Mouse (Mus musculus) lung, adult 2 months (tissue): ENCODE data around the gene Pam. TPM values are rescaled to one million over a fixed set of nuclear protein-coding genes. Genes with fewer than 3 reads are reported as not detected.

Experiments
- DNase-seq: peaks from one replicate; pipeline ENCODE4 v3.0.0; 2022
- H3K4me1 ChIP-seq: fragments of 200-500 bp; 2 replicates; pipeline ENCODE4 v1.6.1; 2011; ENCODE audit warnings: low read length; ENCODE audit not compliant: control insufficient read depth, insufficient read depth
- H3K4me3 ChIP-seq: fragments of 200-500 bp; replicated peaks from 2 replicates; pipeline ENCODE3; 2011; ENCODE audit warnings: low read depth, mild to moderate bottlenecking, control low read depth, low read length; ENCODE audit errors: extremely low read depth
- CTCF ChIP-seq: fragments of 200-500 bp; IDR thresholded peaks from 2 replicates; pipeline ENCODE4 v1.5.1; 2011; ENCODE audit warnings: mild to moderate bottlenecking, low read length, control low read depth; ENCODE audit not compliant: insufficient read depth
- POLR2A ChIP-seq: fragments of 200-500 bp; IDR thresholded peaks from 2 replicates; pipeline ENCODE4 v1.6.1; 2011; ENCODE audit warnings: low read depth, mild to moderate bottlenecking, control low read depth, low read length, borderline replicate concordance; ENCODE audit errors: extremely low read depth
- WGBS: fragments of 180-500 bp; shearing (Covaris S2); methylation state at CpG from one replicate; pipeline ENCODE4 v1.1.7; 2018; 5-methylcytosine and 5-hydroxymethylcytosine counted together
- polyA plus RNA-seq: library from polyadenylated mRNA; depleted of rRNA; stranded (reverse); fragments of >200 nt; gene quantifications from 2 replicates; pipeline ENCODE4 v1.2.3, GENCODE M21; 2012

The Pam gene
- polyA plus RNA-seq, 1 experiment = 231 TPM

GRCm38 (mm10) chr1:98083508-98083907 is 11.9 kb downstream of the Pam start:
- no peak overlapping the region for H3K4me3 ChIP-seq
- 48% methylated on average over 3 of the region's 3 CpGs for WGBS
- DNase-seq = no peak
- TF ChIP-seq CTCF (no peak), POLR2A (no peak)
- H3K4me1 ChIP-seq = peaks cover 9% of the 10 kb centered on the region

- WGBS = 83% methylated on average over 6 of the region's 6 CpGs
- TF ChIP-seq CTCF (no peak), POLR2A (no peak)
- Histone ChIP-seq H3K4me3 (no peak overlapping the region), H3K4me1 (peaks cover 9% of the 10 kb centered on the region)
- DNase-seq = no peak
Measured at GRCm38 (mm10) chr1:98082988-98083387, 12.5 kb downstream of the Pam start.

- no peak overlapping the region for H3K4me3 ChIP-seq
- 58% methylated on average over 2 of the region's 2 CpGs for WGBS
- no peak for DNase-seq
- TF ChIP-seq POLR2A (no peak), CTCF (no peak)
- peaks cover 9% of the 10 kb centered on the region for H3K4me1 ChIP-seq
Measured at GRCm38 (mm10) chr1:98080431-98080830, 15.0 kb downstream of the Pam start.

- 22% methylated on average over 7 of the region's 7 CpGs for WGBS
- Histone ChIP-seq H3K4me3 (no peak overlapping the region), H3K4me1 (peaks cover 8% of the 10 kb centered on the region)
- TF ChIP-seq POLR2A (no peak), CTCF (no peak)
- DNase-seq = peak; percentile 46
Measured at GRCm38 (mm10) chr1:98079640-98080039, 15.8 kb downstream of the Pam start.

- DNase-seq = no peak
- Histone ChIP-seq H3K4me1 (peaks cover 11% of the 10 kb centered on the region), H3K4me3 (no peak overlapping the region)
- TF ChIP-seq CTCF (no peak), POLR2A (no peak)
- 94% methylated on average over 7 of the region's 7 CpGs for WGBS
Measured at GRCm38 (mm10) chr1:98078735-98079134, 16.7 kb downstream of the Pam start.

- WGBS = 57% methylated on average over 4 of the region's 4 CpGs
- no peak for DNase-seq
- peaks cover 8% of the 10 kb centered on the region for H3K4me1 ChIP-seq
- no peak overlapping the region for H3K4me3 ChIP-seq
- TF ChIP-seq POLR2A (no peak), CTCF (no peak)
Measured at GRCm38 (mm10) chr1:98073826-98074225, 21.6 kb downstream of the Pam start.

- TF ChIP-seq CTCF (no peak), POLR2A (no peak)
- WGBS = 48% methylated on average over 2 of the region's 2 CpGs
Measured at GRCm38 (mm10) chr1:98073127-98073526, 22.3 kb downstream of the Pam start.

GRCm38 (mm10) chr1:98072045-98072444 is 23.4 kb downstream of the Pam start:
- TF ChIP-seq POLR2A (no peak), CTCF (peak; percentile 52)
- no peak for DNase-seq
- WGBS = 64% methylated on average over 6 of the region's 6 CpGs

More at GRCm38 (mm10) chr1:98073127-98073526, 22.3 kb downstream of the Pam start:
- H3K4me3 ChIP-seq = no peak overlapping the region
- peaks cover 8% of the 10 kb centered on the region for H3K4me1 ChIP-seq
- DNase-seq = no peak

GRCm38 (mm10) chr1:98071436-98071835 is 24.0 kb downstream of the Pam start:
- Histone ChIP-seq H3K4me3 (no peak overlapping the region), H3K4me1 (peaks cover 8% of the 10 kb centered on the region)
- no peak for TF ChIP-seq CTCF
- no peak for DNase-seq
- WGBS = 91% methylated on average over 9 of the region's 9 CpGs

More at GRCm38 (mm10) chr1:98072045-98072444, 23.4 kb downstream of the Pam start:
- no peak overlapping the region for H3K4me3 ChIP-seq
- peaks cover 8% of the 10 kb centered on the region for H3K4me1 ChIP-seq

- WGBS = 54% methylated on average over 5 of the region's 5 CpGs
- DNase-seq = no peak
- no peak overlapping the region for H3K4me3 ChIP-seq
- H3K4me1 ChIP-seq = peaks cover 8% of the 10 kb centered on the region
- no peak for TF ChIP-seq POLR2A
- no peak for TF ChIP-seq CTCF
Measured at GRCm38 (mm10) chr1:98070743-98071325, 24.6 kb downstream of the Pam start.

- WGBS = 69% methylated on average over 4 of the region's 4 CpGs
- no peak for DNase-seq
- Histone ChIP-seq H3K4me1 (peaks cover 4% of the 10 kb centered on the region), H3K4me3 (no peak overlapping the region)
- no peak for TF ChIP-seq CTCF
- TF ChIP-seq POLR2A = no peak
Measured at GRCm38 (mm10) chr1:98068177-98068576, 27.3 kb downstream of the Pam start.
